ENCODE assay signal across 8 mouse cellular contexts in the genomic region with DNA sequence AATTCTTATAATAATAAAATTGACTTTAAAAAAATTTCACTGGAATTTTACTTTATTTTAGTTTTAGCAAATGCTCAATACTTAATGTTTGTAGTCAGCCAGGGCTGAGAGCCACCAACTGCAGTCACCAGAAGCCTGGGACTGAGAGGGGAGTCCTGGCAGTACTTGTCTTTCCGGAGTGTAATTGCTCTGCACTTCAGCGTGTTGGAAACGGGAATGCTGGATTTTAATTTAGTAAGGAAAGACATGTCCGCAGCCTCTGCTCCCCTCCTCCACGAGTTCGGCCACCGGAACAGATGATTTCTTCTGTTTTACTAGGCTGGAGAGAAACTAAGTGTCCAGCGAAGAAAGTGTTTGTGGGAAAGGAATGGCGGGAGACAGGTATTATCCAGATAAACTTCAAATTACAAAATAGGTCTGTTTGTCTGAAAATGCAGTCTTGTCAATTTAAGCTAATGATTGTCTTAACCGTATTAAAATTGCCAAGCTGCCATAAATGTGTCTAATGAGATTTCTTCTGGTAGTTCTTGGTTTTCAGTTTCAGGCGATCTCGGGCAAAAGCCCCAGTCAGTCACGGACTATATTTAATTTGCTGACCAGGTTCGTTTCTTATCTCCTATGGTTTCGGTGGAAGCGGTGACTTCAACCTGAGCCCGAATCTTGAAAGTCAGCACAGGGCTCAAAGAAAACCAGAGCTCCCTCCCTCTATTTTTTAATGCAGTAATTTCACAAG. TPM values are rescaled to one million over a fixed set of nuclear protein-coding genes. Genes with fewer than 3 reads are reported as not detected.
DNase-seq lines count a peak whose midpoint lies in the region; ATAC-seq and TF ChIP-seq lines count a peak whose summit lies in the region.

No protein-coding gene starts in this region.

- ATAC-seq in forebrain, embryonic 13.5 days = no peak
- ATAC-seq in neural tube, embryonic 15.5 days (ENCODE audit: low FRiP score) = no peak
- no peak for ATAC-seq in inflammation-experienced regulatory T-cells, adult 6 months

- H3K4me3 ChIP-seq in ES-E14 (ENCODE audit: insufficient read depth in 1 of 2, low read depth in 1 of 2, low read length in 2 of 2, poor library complexity in 1 of 2, severe bottlenecking in 1 of 2) = peak overlapping the region; percentile 55 to 90
- peak overlapping the region; percentile 77 for H3K4me3 ChIP-seq in forebrain, embryonic 13.5 days
- peak overlapping the region; percentile 69 for H3K4me3 ChIP-seq in neural tube, embryonic 15.5 days (replicated peaks)

- H3K4me2 ChIP-seq in forebrain, embryonic 13.5 days = peak overlapping the region; percentile 80
- H3K4me2 ChIP-seq in neural tube, embryonic 15.5 days = peak overlapping the region; percentile 84

- WGBS in forebrain, embryonic 13.5 days = 16% methylated on average over 17 of the region's 17 CpGs
- WGBS in neural tube, embryonic 15.5 days = 17% methylated on average over 17 of the region's 17 CpGs

- in situ Hi-C loops in ES-E14 (cut with MboI; ENCODE audit: low sequenced_read_pairs in 2 of 2, unreplicated experiment in 2 of 2) = no loop called here

- peak overlapping the region; percentile 71; the same call in 1 of the 2 replicates for H3K9ac ChIP-seq in ES-E14 (ENCODE audit: insufficient read depth, low read depth, low read length, poor library complexity, severe bottlenecking)
- H3K9ac ChIP-seq in forebrain, embryonic 13.5 days = peak overlapping the region; percentile 58
- H3K9ac ChIP-seq in neural tube, embryonic 15.5 days (replicated peaks) = peak overlapping the region; percentile 24

- peak; percentile 11 to 24 for DNase-seq in cerebellum, postnatal 14 days
- DNase-seq in cerebellum, adult 11-12 months = no peak
- DNase-seq in ES-E14 (ENCODE audit: low read depth, low spot score) = no peak
- peak; percentile 32 for DNase-seq in kidney, postnatal 14 days
- DNase-seq in adrenal gland, adult 8-10 months = no peak

- no peaks in the 10 kb centered on the region; the same call in 1 of the 2 replicates for H3K36me3 ChIP-seq in ES-E14 (ENCODE audit: control insufficient read depth, insufficient read depth, low read length, poor library complexity, severe bottlenecking)
- H3K36me3 ChIP-seq in forebrain, embryonic 13.5 days (ENCODE audit: poor library complexity, severe bottlenecking) = no peaks in the 10 kb centered on the region
- no peaks in the 10 kb centered on the region for H3K36me3 ChIP-seq in neural tube, embryonic 15.5 days

- H3K27me3 ChIP-seq in forebrain, embryonic 13.5 days = no peaks in the 10 kb centered on the region
- peaks cover 4% of the 10 kb centered on the region; the same call in 1 of the 2 replicates for H3K27me3 ChIP-seq in neural tube, embryonic 15.5 days (replicated peaks)

- no peaks in the 10 kb centered on the region for H3K9me3 ChIP-seq in ES-E14 (ENCODE audit: control insufficient read depth, insufficient read depth, low read depth, low read length)
- H3K9me3 ChIP-seq in forebrain, embryonic 13.5 days (replicated peaks) = no peaks in the 10 kb centered on the region
- H3K9me3 ChIP-seq in neural tube, embryonic 15.5 days (replicated peaks) = no peaks in the 10 kb centered on the region

- H3K27ac ChIP-seq in ES-E14 (ENCODE audit: insufficient read depth, low read depth, low read length, poor library complexity, severe bottlenecking) = no peak overlapping the region
- H3K27ac ChIP-seq in forebrain, embryonic 13.5 days = no peak overlapping the region; the same call in 1 of the 2 replicates
- H3K27ac ChIP-seq in neural tube, embryonic 15.5 days (replicated peaks) = no peak overlapping the region

- peaks cover 0 to 3% of the 10 kb centered on the region in 2 experiments; a peak in 1 of 4 replicates for H3K4me1 ChIP-seq in ES-E14 (ENCODE audit: control insufficient read depth in 2 of 2, insufficient read depth in 2 of 2, low read length in 2 of 2, poor library complexity in 1 of 2)
- peaks cover 26% of the 10 kb centered on the region for H3K4me1 ChIP-seq in forebrain, embryonic 13.5 days
- H3K4me1 ChIP-seq in neural tube, embryonic 15.5 days = peaks cover 27% of the 10 kb centered on the region

TF ChIP-seq in ES-E14, 5 proteins besides CTCF, POLR2A, EP300 and RAD21:
- TF ChIP-seq ZC3H11A (IDR thresholded peaks at IDR 0.05; ENCODE audit: borderline replicate concordance, low read depth, low read length) (no peak), MAFK (IDR thresholded peaks at IDR 0.05; ENCODE audit: insufficient read depth, low read depth, low read length) (no peak), CHD2 (IDR thresholded peaks at IDR 0.05; ENCODE audit: low read depth, low read length) (no peak), ZNF384 (IDR thresholded peaks at IDR 0.05; ENCODE audit: low read depth, low read length) (no peak), HCFC1 (IDR thresholded peaks at IDR 0.05; ENCODE audit: borderline replicate concordance, insufficient read depth, low read length) (no peak)

RNA-seq across cellular contexts. Expression of gene Nek7, which starts 2.5 kb away (rescaled TPM):
- 7.5 and 13.3 TPM in 2 replicates for total RNA-seq in ES-E14 (2012; rRNA removed)
- polyA plus RNA-seq in forebrain, embryonic 13.5 days (2015; fragmentation: Nextera tagmentation; extraction: Ambion mirVana) = 19.8 and 20.6 TPM in 2 replicates
- 10.8 and 16.4 TPM in 2 replicates for polyA plus RNA-seq in neural tube, embryonic 15.5 days (2015; fragmentation: Nextera tagmentation; extraction: Ambion mirVana)
- 10 to 100 TPM; 47.2 to 56.6 (median 48.7) TPM for total RNA-seq in adrenal gland, adult 8-10 months (2022)
- 10 to 100 TPM; 64.9 to 79.7 (median 77.6) TPM for polyA plus RNA-seq in inflammation-experienced regulatory T-cells, adult 6 months (2017; shearing (Covaris generic))

Comparison
In these comparisons a context has a peak if more than half of its experiments do, and no peak if none do; other contexts are left out.
1. DNase-seq: peak in cerebellum, postnatal 14 days (2 of 2) and kidney, postnatal 14 days (single experiment); none in cerebellum, adult 11-12 months (single experiment), ES-E14 (single experiment) and adrenal gland, adult 8-10 months (single experiment).
2. Peak in every context shown above with its lines, with median percentiles within 50 percentile points of each other: H3K4me3 ChIP-seq and H3K9ac ChIP-seq.